Mouse (Mus musculus): ENCODE data around the gene Ripor1. TPM values are rescaled to one million over a fixed set of nuclear protein-coding genes. Genes with fewer than 3 reads are reported as not detected.

Gene Ripor1
- polyA plus RNA-seq, 1 experiment, result 47.6 TPM

GRCm38 (mm10) chr8:105635481-105635880 lies 30.4 kb downstream of the Ripor1 start:
- H3K4me2 ChIP-seq (ENCODE audit: low read depth), result peak overlapping the region; percentile 81
- peak overlapping the region; percentile 63 for H3K4me3 ChIP-seq
- TF ChIP-seq E2F4 (IDR thresholded peaks at IDR 0.05; ENCODE audit: insufficient read depth), result no peak
- peak overlapping the region; percentile 94 for H3ac ChIP-seq (ENCODE audit: control insufficient read depth, insufficient read length)
- H3K79me2 ChIP-seq (ENCODE audit: control insufficient read depth, insufficient read depth), result peaks cover 41% of the 10 kb centered on the region
- H3K36me3 ChIP-seq (ENCODE audit: control insufficient read depth, insufficient read depth), result no peaks in the 10 kb centered on the region
- no peaks in the 10 kb centered on the region for H3K27me3 ChIP-seq (ENCODE audit: control insufficient read depth, insufficient read depth, insufficient read length)

GRCm38 (mm10) chr8:105636018-105636962 lies 31.2 kb downstream of the Ripor1 start, which contains the start of gene Ctcf:
TSS of gene Ctcf (plus strand) at chr8:105636568.
- Histone ChIP-seq H3K4me2 (ENCODE audit: low read depth) (peak within 1 kb of the TSS; percentile 81), H3K27me3 (ENCODE audit: control insufficient read depth, insufficient read depth, insufficient read length) (no peaks in the 10 kb centered on the region), H3K79me2 (ENCODE audit: control insufficient read depth, insufficient read depth) (peaks cover 45% of the 10 kb centered on the region), H3ac (ENCODE audit: control insufficient read depth, insufficient read length) (peak within 1 kb of the TSS; percentile 94), H3K4me3 (peak within 1 kb of the TSS; percentile 63), H3K36me3 (ENCODE audit: control insufficient read depth, insufficient read depth) (no peaks in the 10 kb centered on the region)
- TF ChIP-seq MYOD1 (IDR thresholded peaks at IDR 0.05; ENCODE audit: control insufficient read depth in 1 of 3, insufficient read length in 2 of 3, low read depth in 2 of 3) (peak in 1 of 3 experiments; percentile 17), POLR2AphosphoS2 (IDR thresholded peaks at IDR 0.05; ENCODE audit: insufficient read length, low read depth) (peak; percentile 49), POLR2A (IDR thresholded peaks at IDR 0.05; ENCODE audit: insufficient read length, low read depth) (peak; percentile 46), E2F4 (IDR thresholded peaks at IDR 0.05; ENCODE audit: insufficient read depth) (peak; percentile 93), SRF (IDR thresholded peaks at IDR 0.05; ENCODE audit: control insufficient read depth, insufficient read length, low read depth) (no peak)

- H3K36me3 ChIP-seq (ENCODE audit: control insufficient read depth, insufficient read depth), result no peaks in the 10 kb centered on the region
- no peaks in the 10 kb centered on the region for H3K27me3 ChIP-seq (ENCODE audit: control insufficient read depth, insufficient read depth, insufficient read length)
- peak within 1 kb of the TSS; percentile 94 for H3ac ChIP-seq (ENCODE audit: control insufficient read depth, insufficient read length)
- TF ChIP-seq POLR2A (IDR thresholded peaks at IDR 0.05; ENCODE audit: insufficient read length, low read depth), result peak; percentile 68
- peak; percentile 46 for TF ChIP-seq POLR2AphosphoS2 (IDR thresholded peaks at IDR 0.05; ENCODE audit: insufficient read length, low read depth)
- peak in 1 of 3 experiments; percentile 26 for TF ChIP-seq MYOG (IDR thresholded peaks at IDR 0.05; ENCODE audit: control insufficient read depth in 1 of 3, insufficient read depth in 1 of 3, insufficient read length in 2 of 3, low read depth in 2 of 3)
- peak in 1 of 3 experiments; percentile 4 for TF ChIP-seq MYOD1 (IDR thresholded peaks at IDR 0.05; ENCODE audit: control insufficient read depth in 1 of 3, insufficient read length in 2 of 3, low read depth in 2 of 3)
- TF ChIP-seq E2F4 (IDR thresholded peaks at IDR 0.05; ENCODE audit: insufficient read depth), result no peak
- TF ChIP-seq TCF3 (IDR thresholded peaks at IDR 0.05; ENCODE audit: insufficient read length, low read depth), result no peak
- H3K79me2 ChIP-seq (ENCODE audit: control insufficient read depth, insufficient read depth), result peaks cover 47% of the 10 kb centered on the region
- H3K4me3 ChIP-seq, result peak within 1 kb of the TSS; percentile 63
- H3K4me2 ChIP-seq (ENCODE audit: low read depth), result peak within 1 kb of the TSS; percentile 75
Measured at GRCm38 (mm10) chr8:105636963-105637510, 32.0 kb downstream of the Ripor1 start, which contains the start of gene Agrp. TSS of gene Agrp (minus strand) at chr8:105637393.

GRCm38 (mm10) chr8:105637601-105638041 lies 32.6 kb downstream of the Ripor1 start:
- peak overlapping the region; percentile 94 for H3ac ChIP-seq (ENCODE audit: control insufficient read depth, insufficient read length)
- TF ChIP-seq CEBPB (IDR thresholded peaks at IDR 0.05; ENCODE audit: insufficient read depth, poor library complexity, severe bottlenecking) (no peak), TCF12 (IDR thresholded peaks at IDR 0.05; ENCODE audit: insufficient read depth, poor library complexity, severe bottlenecking) (no peak), MYOD1 (IDR thresholded peaks at IDR 0.05; ENCODE audit: control insufficient read depth in 1 of 3, insufficient read length in 2 of 3, low read depth in 2 of 3) (no peak), E2F4 (IDR thresholded peaks at IDR 0.05; ENCODE audit: insufficient read depth) (no peak), SRF (IDR thresholded peaks at IDR 0.05; ENCODE audit: control insufficient read depth, insufficient read length, low read depth) (no peak), MYOG (IDR thresholded peaks at IDR 0.05; ENCODE audit: control insufficient read depth in 1 of 3, insufficient read depth in 1 of 3, insufficient read length in 2 of 3, low read depth in 2 of 3) (no peak), TCF3 (IDR thresholded peaks at IDR 0.05; ENCODE audit: insufficient read length, low read depth) (no peak), POLR2A (IDR thresholded peaks at IDR 0.05; ENCODE audit: insufficient read length, low read depth) (no peak), USF1 (IDR thresholded peaks at IDR 0.05; ENCODE audit: low read depth) (no peak), POLR2AphosphoS2 (IDR thresholded peaks at IDR 0.05; ENCODE audit: insufficient read length, low read depth) (no peak), MAX (IDR thresholded peaks at IDR 0.05; ENCODE audit: low read depth) (no peak), REST (IDR thresholded peaks at IDR 0.05; ENCODE audit: insufficient read depth, insufficient read length) (no peak)
- no peaks in the 10 kb centered on the region for H3K27me3 ChIP-seq (ENCODE audit: control insufficient read depth, insufficient read depth, insufficient read length)
- peaks cover 53% of the 10 kb centered on the region for H3K79me2 ChIP-seq (ENCODE audit: control insufficient read depth, insufficient read depth)
- H3K36me3 ChIP-seq (ENCODE audit: control insufficient read depth, insufficient read depth), result no peaks in the 10 kb centered on the region
- peak overlapping the region; percentile 75 for H3K4me2 ChIP-seq (ENCODE audit: low read depth)
- peak overlapping the region; percentile 63 for H3K4me3 ChIP-seq

- Histone ChIP-seq H3K4me2 (ENCODE audit: low read depth) (peak overlapping the region; percentile 75), H3K36me3 (ENCODE audit: control insufficient read depth, insufficient read depth) (peaks cover 3% of the 10 kb centered on the region), H3ac (ENCODE audit: control insufficient read depth, insufficient read length) (no peak overlapping the region), H3K27me3 (ENCODE audit: control insufficient read depth, insufficient read depth, insufficient read length) (no peaks in the 10 kb centered on the region), H3K79me2 (ENCODE audit: control insufficient read depth, insufficient read depth) (peaks cover 62% of the 10 kb centered on the region), H3K4me3 (peak overlapping the region; percentile 63)
- TF ChIP-seq USF1 (IDR thresholded peaks at IDR 0.05; ENCODE audit: low read depth), result no peak
- TF ChIP-seq POLR2AphosphoS2 (IDR thresholded peaks at IDR 0.05; ENCODE audit: insufficient read length, low read depth), result no peak
- TF ChIP-seq MYOG (IDR thresholded peaks at IDR 0.05; ENCODE audit: control insufficient read depth in 1 of 3, insufficient read depth in 1 of 3, insufficient read length in 2 of 3, low read depth in 2 of 3), result no peak
Measured at GRCm38 (mm10) chr8:105638510-105638909, 33.5 kb downstream of the Ripor1 start.
